Mouse (Mus musculus) small intestine, adult 2 months (tissue): ENCODE measurements around the gene Gm9508.

Experiments
- CTCF ChIP-seq: fragments of 200-500 bp; IDR thresholded peaks from 2 replicates; pipeline ENCODE4 v1.5.1; 2012; ENCODE audit warnings: low read depth, mild to moderate bottlenecking, control low read depth, inconsistent platforms, low read length, moderate library complexity, mixed read lengths; ENCODE audit not compliant: insufficient replicate concordance, insufficient read length; ENCODE audit errors: extremely low read depth
- POLR2A ChIP-seq: fragments of 200-500 bp; IDR thresholded peaks from 2 replicates; pipeline ENCODE4 v1.6.1; 2012; ENCODE audit warnings: low read depth, mild to moderate bottlenecking, control low read depth, inconsistent platforms, low read length, moderate library complexity

DNA sequence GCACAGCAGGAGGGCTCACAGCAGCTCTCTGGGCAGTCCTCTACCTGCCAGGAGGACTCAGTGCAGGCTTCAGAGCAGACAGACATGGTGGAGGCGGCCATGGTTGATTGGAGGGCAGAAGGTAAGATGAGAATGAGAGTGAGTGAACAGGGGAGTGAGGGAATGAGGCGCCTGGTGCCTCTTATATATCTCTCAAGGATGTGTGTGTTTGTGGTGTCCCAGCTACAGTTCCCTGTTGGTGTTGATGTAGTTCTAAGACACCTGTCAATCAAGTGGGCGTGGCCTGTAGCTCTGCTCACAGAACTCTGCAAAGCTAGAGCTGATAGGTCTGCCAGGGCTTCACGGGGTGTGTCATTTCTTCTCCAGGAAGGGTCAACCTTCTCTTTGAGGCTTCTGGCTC lies at the start of gene Gm9508:
- TF ChIP-seq CTCF (no peak), POLR2A (no peak)
